Mouse (Mus musculus): ENCODE results near the gene Rbm34. TPM values are rescaled to one million over a fixed set of nuclear protein-coding genes. Genes with fewer than 3 reads are reported as not detected.

Rbm34 gene
- polyA plus RNA-seq, 1 experiment from 2014 or later, result 10.8 TPM

DNA sequence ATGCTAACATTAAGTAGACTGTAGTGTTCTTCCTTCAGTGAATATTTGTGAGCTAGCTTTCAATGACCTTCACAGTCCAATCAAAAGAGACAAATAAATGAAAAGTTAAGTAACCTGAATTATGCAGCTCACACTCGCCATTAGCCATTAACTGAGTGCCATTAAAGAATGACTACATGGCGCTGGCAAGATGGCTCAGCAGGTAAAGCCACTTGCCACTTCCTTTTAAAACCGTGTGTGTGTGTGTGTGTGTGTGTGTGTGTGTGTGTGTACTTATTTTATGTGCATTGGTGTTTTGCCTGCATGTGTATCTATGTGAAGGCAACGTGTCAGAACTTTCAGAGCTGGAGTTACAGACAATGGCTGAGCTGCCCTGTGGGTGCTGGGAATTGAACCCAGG is 3.6 kb upstream of the Rbm34 start:
- H3K4me3 ChIP-seq (ENCODE audit: low read depth, low read length), result no peak overlapping the region
- WGBS (ENCODE audit: insufficient replicate concordance), result 60% methylated on average over 4 of the region's 4 CpGs
- H3K36me3 ChIP-seq (replicated peaks; ENCODE audit: insufficient read depth, low read length), result no peaks in the 10 kb centered on the region
- no peak for TF ChIP-seq EP300 (IDR thresholded peaks at IDR 0.05; ENCODE audit: low read depth)
- no peak for TF ChIP-seq CTCF (IDR thresholded peaks at IDR 0.05; ENCODE audit: low read depth)
- H3K4me1 ChIP-seq (ENCODE audit: insufficient read depth), result peaks cover 18% of the 10 kb centered on the region
- H3K4me2 ChIP-seq (ENCODE audit: low read depth, low read length), result no peak overlapping the region
- H3K9ac ChIP-seq (replicated peaks), result no peak overlapping the region
- H3K27ac ChIP-seq (ENCODE audit: low read depth), result no peak overlapping the region
- DNase-seq (no peak), ATAC-seq (no peak)
- H3K27me3 ChIP-seq (ENCODE audit: insufficient read depth, low read length), result no peaks in the 10 kb centered on the region; the same call in 1 of the 2 replicates
- no peaks in the 10 kb centered on the region for H3K9me3 ChIP-seq (ENCODE audit: low read length)

DNA sequence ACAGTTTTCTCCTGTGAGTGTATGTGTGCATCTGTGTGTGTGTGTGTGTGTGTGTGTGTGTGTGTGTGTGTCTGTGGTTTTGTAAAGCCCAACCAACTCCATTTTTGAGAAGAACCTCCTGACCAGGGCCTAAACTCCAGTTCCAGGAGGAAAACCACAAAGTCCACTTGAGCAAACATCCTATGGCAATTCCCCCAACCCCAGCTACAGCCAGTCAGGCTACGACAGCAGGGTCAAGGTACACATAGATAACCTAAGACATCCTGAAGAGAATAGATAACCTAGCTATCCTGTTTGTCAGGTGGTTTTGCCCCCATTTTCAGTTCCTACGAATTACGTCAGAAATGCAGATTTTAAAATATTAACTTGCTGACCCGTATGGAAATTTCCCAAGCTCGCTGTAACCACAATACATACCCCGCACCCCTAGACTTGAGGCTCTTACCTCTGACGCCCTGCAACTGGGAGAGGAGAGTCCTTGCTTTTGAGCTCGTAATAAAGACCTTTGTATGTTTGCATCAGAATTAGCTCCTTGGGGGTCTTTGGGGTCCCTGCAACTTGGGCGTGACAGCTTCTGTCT is 2.9 kb upstream of the Rbm34 start:
- WGBS (ENCODE audit: insufficient replicate concordance), result 20% methylated on average over 9 of the region's 9 CpGs
- DNase-seq (no peak), ATAC-seq (no peak)
- Histone ChIP-seq H3K36me3 (replicated peaks; ENCODE audit: insufficient read depth, low read length) (peaks cover 6% of the 10 kb centered on the region; the same call in 1 of the 2 replicates), H3K27me3 (ENCODE audit: insufficient read depth, low read length) (no peaks in the 10 kb centered on the region; the same call in 1 of the 2 replicates), H3K9me3 (ENCODE audit: low read length) (no peaks in the 10 kb centered on the region), H3K4me1 (ENCODE audit: insufficient read depth) (peaks cover 18% of the 10 kb centered on the region), H3K27ac (ENCODE audit: low read depth) (0 out of 2 replicates have a peak overlapping the region, but pooled peaks have one; percentile 5), H3K4me3 (ENCODE audit: low read depth, low read length) (no peak overlapping the region), H3K9ac (replicated peaks) (no peak overlapping the region), H3K4me2 (ENCODE audit: low read depth, low read length) (0 out of 2 replicates have a peak overlapping the region, but pooled peaks have one; percentile 3)
- TF ChIP-seq EP300 (IDR thresholded peaks at IDR 0.05; ENCODE audit: low read depth) (peak; percentile 15; the same call in 1 of the 2 replicates), CTCF (IDR thresholded peaks at IDR 0.05; ENCODE audit: low read depth) (no peak)

DNA sequence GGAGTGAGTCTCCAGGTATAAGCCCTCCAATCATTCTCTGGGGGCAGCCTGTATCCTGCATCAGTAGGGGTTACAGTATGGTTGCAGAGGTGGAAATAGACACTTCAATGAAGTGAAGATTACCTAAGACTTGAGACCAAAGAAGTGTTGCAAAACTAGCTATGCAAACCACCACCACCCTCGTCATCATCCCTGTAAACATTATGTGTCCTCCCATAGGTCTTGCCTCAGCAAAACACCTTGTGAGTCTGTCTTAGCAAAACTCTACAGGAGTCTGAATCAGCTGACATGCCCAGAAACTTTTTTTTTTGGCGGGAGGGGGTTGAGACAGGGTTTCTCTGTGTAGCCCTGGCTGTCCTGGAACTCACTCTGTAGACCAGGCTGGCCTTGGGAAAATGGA is 1.8 kb upstream of the Rbm34 start:
- H3K9me3 ChIP-seq (ENCODE audit: low read length), result no peaks in the 10 kb centered on the region
- H3K4me1 ChIP-seq (ENCODE audit: insufficient read depth), result peaks cover 18% of the 10 kb centered on the region
- H3K27me3 ChIP-seq (ENCODE audit: insufficient read depth, low read length), result no peaks in the 10 kb centered on the region; the same call in 1 of the 2 replicates
- H3K4me2 ChIP-seq (ENCODE audit: low read depth, low read length), result no peak overlapping the region
- TF ChIP-seq EP300 (IDR thresholded peaks at IDR 0.05; ENCODE audit: low read depth), result no peak
- TF ChIP-seq CTCF (IDR thresholded peaks at IDR 0.05; ENCODE audit: low read depth), result no peak
- no peak overlapping the region for H3K4me3 ChIP-seq (ENCODE audit: low read depth, low read length)
- DNase-seq (no peak), ATAC-seq (no peak)
- no peak overlapping the region for H3K9ac ChIP-seq (replicated peaks)
- H3K27ac ChIP-seq (ENCODE audit: low read depth), result no peak overlapping the region
- H3K36me3 ChIP-seq (replicated peaks; ENCODE audit: insufficient read depth, low read length), result peaks cover 14% of the 10 kb centered on the region; the same call in 1 of the 2 replicates
- WGBS (ENCODE audit: insufficient replicate concordance), result 67% methylated on average over 2 of the region's 2 CpGs

DNA sequence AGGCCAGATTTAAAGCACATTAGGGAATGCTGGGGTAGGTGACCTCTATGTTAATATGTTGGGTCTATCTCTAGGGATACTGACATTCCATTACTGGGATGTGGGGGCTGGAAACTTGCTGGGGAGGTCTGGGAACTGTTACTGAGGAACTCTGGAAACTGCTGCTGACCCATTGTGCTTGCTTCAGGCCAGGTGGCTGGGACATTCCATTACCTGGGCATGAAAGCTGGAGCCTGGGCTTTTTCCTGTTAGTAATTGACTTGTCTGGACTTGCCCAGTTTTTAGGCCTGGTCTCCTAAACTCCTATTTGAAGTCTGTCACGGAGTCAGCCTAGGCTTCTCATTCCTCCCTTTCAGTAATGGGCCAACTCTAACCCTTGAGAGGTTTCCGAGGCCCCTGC is 1.2 kb upstream of the Rbm34 start:
- peaks cover 18% of the 10 kb centered on the region for H3K4me1 ChIP-seq (ENCODE audit: insufficient read depth)
- WGBS (ENCODE audit: insufficient replicate concordance), result 74% methylated on average over 2 of the region's 2 CpGs
- no peak overlapping the region for H3K4me2 ChIP-seq (ENCODE audit: low read depth, low read length)
- no peaks in the 10 kb centered on the region for H3K27me3 ChIP-seq (ENCODE audit: insufficient read depth, low read length)
- TF ChIP-seq CTCF (IDR thresholded peaks at IDR 0.05; ENCODE audit: low read depth) (no peak), EP300 (IDR thresholded peaks at IDR 0.05; ENCODE audit: low read depth) (no peak)
- ATAC-seq, result no peak
- H3K27ac ChIP-seq (ENCODE audit: low read depth), result no peak overlapping the region
- no peak for DNase-seq
- H3K9me3 ChIP-seq (ENCODE audit: low read length), result no peaks in the 10 kb centered on the region
- no peak overlapping the region for H3K4me3 ChIP-seq (ENCODE audit: low read depth, low read length)
- no peak overlapping the region for H3K9ac ChIP-seq (replicated peaks)
- H3K36me3 ChIP-seq (replicated peaks; ENCODE audit: insufficient read depth, low read length), result peaks cover 14% of the 10 kb centered on the region; the same call in 1 of the 2 replicates

DNA sequence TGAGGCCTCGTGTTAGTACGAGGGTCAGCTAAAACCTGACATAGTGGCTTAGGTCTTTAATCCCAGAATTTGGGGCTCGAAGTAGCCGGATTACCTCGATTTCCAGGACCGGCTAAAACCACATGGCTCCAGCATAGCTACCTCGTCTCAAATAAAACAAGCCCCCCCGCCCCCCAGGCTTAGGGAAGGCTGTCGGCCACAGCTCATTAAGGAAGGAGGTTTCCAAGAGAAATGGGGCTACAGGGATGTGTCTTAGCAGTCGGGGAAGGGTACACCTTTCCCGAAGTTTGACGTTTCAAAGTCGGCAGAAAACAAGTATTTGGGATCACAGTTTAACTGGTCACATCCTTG is 418 bp upstream of the Rbm34 start:
- Histone ChIP-seq H3K4me3 (ENCODE audit: low read depth, low read length) (peak overlapping the region; percentile 97), H3K9me3 (ENCODE audit: low read length) (no peaks in the 10 kb centered on the region), H3K4me1 (ENCODE audit: insufficient read depth) (peaks cover 18% of the 10 kb centered on the region), H3K4me2 (ENCODE audit: low read depth, low read length) (peak overlapping the region; percentile 97), H3K36me3 (replicated peaks; ENCODE audit: insufficient read depth, low read length) (peaks cover 19% of the 10 kb centered on the region; the same call in 1 of the 2 replicates), H3K27ac (ENCODE audit: low read depth) (0 out of 2 replicates have a peak overlapping the region, but pooled peaks have one; percentile 41), H3K27me3 (ENCODE audit: insufficient read depth, low read length) (no peaks in the 10 kb centered on the region), H3K9ac (replicated peaks) (peak overlapping the region; percentile 85)
- ATAC-seq (peak; percentile 13), DNase-seq (no peak)
- TF ChIP-seq EP300 (IDR thresholded peaks at IDR 0.05; ENCODE audit: low read depth), result no peak
- TF ChIP-seq CTCF (IDR thresholded peaks at IDR 0.05; ENCODE audit: low read depth), result no peak
- WGBS (ENCODE audit: insufficient replicate concordance), result 11% methylated on average over 13 of the region's 13 CpGs

DNA sequence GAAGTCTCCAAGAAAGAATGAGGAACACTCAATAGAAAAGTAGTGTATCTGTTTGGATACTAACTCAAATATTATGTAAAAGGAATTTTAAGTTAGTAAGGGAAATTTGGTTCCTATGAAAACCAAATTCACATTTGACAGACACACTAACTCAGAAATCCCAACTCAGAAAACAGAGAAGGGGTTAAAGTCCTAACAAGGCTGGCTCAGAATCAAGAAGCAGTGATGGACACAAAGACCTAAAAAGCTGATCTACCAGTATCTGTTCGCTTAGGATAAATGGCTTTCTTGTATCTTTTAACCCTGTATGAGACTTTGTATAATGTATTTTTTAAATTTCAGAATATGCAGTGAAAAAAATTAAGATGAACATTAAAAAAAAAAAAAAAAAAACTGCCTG is 1.3 kb downstream of the Rbm34 start:
- DNase-seq (no peak), ATAC-seq (no peak)
- Histone ChIP-seq H3K36me3 (replicated peaks; ENCODE audit: insufficient read depth, low read length) (peaks cover 36% of the 10 kb centered on the region), H3K9ac (replicated peaks) (no peak overlapping the region), H3K4me1 (ENCODE audit: insufficient read depth) (peaks cover 18% of the 10 kb centered on the region), H3K27me3 (ENCODE audit: insufficient read depth, low read length) (no peaks in the 10 kb centered on the region), H3K9me3 (ENCODE audit: low read length) (no peaks in the 10 kb centered on the region), H3K4me3 (ENCODE audit: low read depth, low read length) (no peak overlapping the region), H3K4me2 (ENCODE audit: low read depth, low read length) (peak overlapping the region; percentile 97; the same call in 1 of the 2 replicates), H3K27ac (ENCODE audit: low read depth) (no peak overlapping the region)
- TF ChIP-seq CTCF (IDR thresholded peaks at IDR 0.05; ENCODE audit: low read depth) (no peak), EP300 (IDR thresholded peaks at IDR 0.05; ENCODE audit: low read depth) (no peak)
- WGBS (ENCODE audit: insufficient replicate concordance), result 76% methylated on average over 1 of the region's 1 CpGs

Data from liver, postnatal 0 days (tissue).